Mouse (Mus musculus) forebrain, postnatal 0 days (tissue): Measurements from ENCODE around the gene Gm49325. TPM values are rescaled to one million over a fixed set of nuclear protein-coding genes. Genes with fewer than 3 reads are reported as not detected.

Experiments used
- ATAC-seq: fragments of 200-750 bp; cut with Nextera tagmentation; 2 replicates; pipeline ENCODE4 v1.8.0; 2017; ENCODE audit warnings: mild to moderate bottlenecking, moderate library complexity
- DNase-seq: peaks from one replicate; pipeline ENCODE4 v3.0.0-alpha.2; 2015
- H3K27ac ChIP-seq: fragments of 300-500 bp; sonication (generic); 2 replicates; pipeline ENCODE4 v1.5.1; 2014; ENCODE audit warnings: low read depth, mild to moderate bottlenecking, antibody characterized with exemption, low read length, moderate library complexity, mixed read lengths
- H3K27me3 ChIP-seq: fragments of 300-500 bp; sonication (generic); 2 replicates; pipeline ENCODE4 v1.6.1; 2014; ENCODE audit warnings: mild to moderate bottlenecking, low read length, mixed read lengths; ENCODE audit not compliant: insufficient read depth
- H3K36me3 ChIP-seq: fragments of 300-500 bp; sonication (generic); 2 replicates; pipeline ENCODE4 v1.6.1; 2014; ENCODE audit warnings: mild to moderate bottlenecking, moderate library complexity; ENCODE audit not compliant: insufficient read depth
- H3K4me1 ChIP-seq: fragments of 300-500 bp; sonication (generic); 2 replicates; pipeline ENCODE4 v1.6.1; 2014; ENCODE audit warnings: antibody characterized with exemption; ENCODE audit not compliant: insufficient read depth
- H3K4me2 ChIP-seq: fragments of 300-500 bp; sonication (generic); 2 replicates; pipeline ENCODE4 v1.6.1; 2014; ENCODE audit warnings: low read depth, mild to moderate bottlenecking, moderate library complexity
- H3K4me3 ChIP-seq: fragments of 300-500 bp; sonication (generic); 2 replicates; pipeline ENCODE4 v1.5.1; 2014; ENCODE audit warnings: low read depth, low read length, mixed read lengths
- H3K9ac ChIP-seq: fragments of 300-500 bp; sonication (generic); 2 replicates; pipeline ENCODE4 v1.6.1; 2014; ENCODE audit warnings: mild to moderate bottlenecking
- H3K9me3 ChIP-seq: fragments of 300-500 bp; sonication (generic); 2 replicates; pipeline ENCODE4 v1.6.1; 2016; ENCODE audit warnings: low read length
- CTCF ChIP-seq: sonication (generic); IDR thresholded peaks from 2 replicates; pipeline ENCODE4 v1.5.1; 2016; ENCODE audit warnings: antibody characterized with exemption, control low read depth, low read depth
- WGBS: fragments of 180-500 bp; shearing (Covaris S2); extraction: QIAGEN DNeasy Blood & Tissue Kit; methylation state at CpG from one replicate; pipeline ENCODE4 v1.1.7; 2014; 5-methylcytosine and 5-hydroxymethylcytosine counted together
- polyA plus RNA-seq: library from polyadenylated mRNA; unstranded; fragments of >200 nt; fragmentation: Nextera tagmentation; extraction: Ambion mirVana; gene quantifications from 2 replicates; pipeline ENCODE4 v1.2.1, GENCODE M21; 2015
- total RNA-seq: library from RNA; depleted of rRNA; stranded (reverse); fragments of >200 nt; gene quantifications from 2 replicates; pipeline ENCODE4 v1.2.3, GENCODE M21; 2014

The Gm49325 gene
- total and polyA plus RNA-seq, 2 experiments from 2014 or later: 27.7 TPM; not detected in 1

- WGBS: 56% methylated on average over 7 of the region's 7 CpGs
- Histone ChIP-seq H3K4me1 (peaks cover 13% of the 10 kb centered on the region), H3K27me3 (no peaks in the 10 kb centered on the region), H3K9ac (no peak overlapping the region), H3K4me2 (no peak overlapping the region), H3K9me3 (no peaks in the 10 kb centered on the region), H3K4me3 (no peak overlapping the region), H3K36me3 (no peaks in the 10 kb centered on the region), H3K27ac (no peak overlapping the region)
- TF ChIP-seq CTCF: no peak
- ATAC-seq (no peak), DNase-seq (no peak)
Measured at GRCm38 (mm10) chr10:77624570-77624995, 18.6 kb downstream of the Gm49325 start.

GRCm38 (mm10) chr10:77626036-77626435 lies 20.0 kb downstream of the Gm49325 start:
- peaks cover 13% of the 10 kb centered on the region for H3K4me1 ChIP-seq
- no peak overlapping the region for H3K27ac ChIP-seq
- H3K4me2 ChIP-seq: no peak overlapping the region
- H3K36me3 ChIP-seq: 0 out of 2 replicates have a peak, but pooled peaks cover 1% of the 10 kb centered on the region
- H3K9me3 ChIP-seq: no peaks in the 10 kb centered on the region
- ATAC-seq: no peak
- no peak overlapping the region for H3K9ac ChIP-seq
- WGBS: 83% methylated on average over 7 of the region's 7 CpGs
- no peak for TF ChIP-seq CTCF
- H3K4me3 ChIP-seq: no peak overlapping the region
- no peak for DNase-seq
- H3K27me3 ChIP-seq: no peaks in the 10 kb centered on the region

GRCm38 (mm10) chr10:77626591-77626990 lies 20.6 kb downstream of the Gm49325 start:
- H3K9me3 ChIP-seq: no peaks in the 10 kb centered on the region
- no peak overlapping the region for H3K4me2 ChIP-seq
- peaks cover 10% of the 10 kb centered on the region for H3K4me1 ChIP-seq
- 73% methylated on average over 7 of the region's 7 CpGs for WGBS
- DNase-seq (no peak), ATAC-seq (no peak)
- H3K9ac ChIP-seq: no peak overlapping the region
- no peak for TF ChIP-seq CTCF
- H3K27ac ChIP-seq: no peak overlapping the region
- H3K27me3 ChIP-seq: no peaks in the 10 kb centered on the region
- H3K36me3 ChIP-seq: peaks cover 7% of the 10 kb centered on the region; the same call in 1 of the 2 replicates
- no peak overlapping the region for H3K4me3 ChIP-seq

GRCm38 (mm10) chr10:77627497-77627896 lies 21.5 kb downstream of the Gm49325 start:
- ATAC-seq (peak; percentile 85), DNase-seq (peak; percentile 88)
- H3K27ac ChIP-seq: no peak overlapping the region
- H3K27me3 ChIP-seq: no peaks in the 10 kb centered on the region
- H3K9ac ChIP-seq: no peak overlapping the region
- no peak overlapping the region for H3K4me2 ChIP-seq
- peaks cover 13% of the 10 kb centered on the region; the same call in 1 of the 2 replicates for H3K36me3 ChIP-seq
- H3K4me3 ChIP-seq: no peak overlapping the region
- peak; percentile 97 for TF ChIP-seq CTCF
- peaks cover 7% of the 10 kb centered on the region for H3K4me1 ChIP-seq
- WGBS: 37% methylated on average over 2 of the region's 2 CpGs
- no peaks in the 10 kb centered on the region for H3K9me3 ChIP-seq

- Histone ChIP-seq H3K27me3 (no peaks in the 10 kb centered on the region), H3K36me3 (peaks cover 18% of the 10 kb centered on the region; the same call in 1 of the 2 replicates), H3K27ac (no peak overlapping the region), H3K4me1 (no peaks in the 10 kb centered on the region), H3K4me2 (no peak overlapping the region), H3K9ac (no peak overlapping the region), H3K9me3 (no peaks in the 10 kb centered on the region), H3K4me3 (no peak overlapping the region)
- TF ChIP-seq CTCF: no peak
- DNase-seq (no peak), ATAC-seq (no peak)
- 90% methylated on average over 3 of the region's 3 CpGs for WGBS
Measured at GRCm38 (mm10) chr10:77629163-77629562, 23.2 kb downstream of the Gm49325 start.

- no peak for DNase-seq
- ATAC-seq: no peak
- Histone ChIP-seq H3K4me3 (no peak overlapping the region), H3K27ac (no peak overlapping the region), H3K9ac (no peak overlapping the region), H3K4me1 (no peaks in the 10 kb centered on the region), H3K36me3 (peaks cover 18% of the 10 kb centered on the region; the same call in 1 of the 2 replicates), H3K27me3 (no peaks in the 10 kb centered on the region), H3K4me2 (no peak overlapping the region), H3K9me3 (no peaks in the 10 kb centered on the region)
- TF ChIP-seq CTCF: peak; percentile 33
- 79% methylated on average over 1 of the region's 1 CpGs for WGBS
Measured at GRCm38 (mm10) chr10:77629970-77630369, 24.0 kb downstream of the Gm49325 start.

GRCm38 (mm10) chr10:77634016-77634415 lies 28.0 kb downstream of the Gm49325 start:
- TF ChIP-seq CTCF: no peak

More at GRCm38 (mm10) chr10:77634016-77634415, 28.0 kb downstream of the Gm49325 start:
- H3K4me2 ChIP-seq: no peak overlapping the region
- H3K4me1 ChIP-seq: no peaks in the 10 kb centered on the region
- no peak overlapping the region for H3K4me3 ChIP-seq
- no peak for ATAC-seq
- peaks cover 25% of the 10 kb centered on the region for H3K36me3 ChIP-seq
- WGBS: 82% methylated on average over 6 of the region's 6 CpGs
- H3K27ac ChIP-seq: no peak overlapping the region
- H3K27me3 ChIP-seq: no peaks in the 10 kb centered on the region
- DNase-seq: no peak
- no peaks in the 10 kb centered on the region for H3K9me3 ChIP-seq
- H3K9ac ChIP-seq: no peak overlapping the region
